Mouse (Mus musculus) kidney, postnatal 4 days (tissue): ENCODE results near the gene Apold1.

ENCODE experiments used
- DNase-seq, 2 experiments: peaks; one replicate each; pipeline ENCODE4 v3.0.0; 2021; ENCODE audit warnings: mixed read lengths in 2 of 2

Gene Apold1

DNA sequence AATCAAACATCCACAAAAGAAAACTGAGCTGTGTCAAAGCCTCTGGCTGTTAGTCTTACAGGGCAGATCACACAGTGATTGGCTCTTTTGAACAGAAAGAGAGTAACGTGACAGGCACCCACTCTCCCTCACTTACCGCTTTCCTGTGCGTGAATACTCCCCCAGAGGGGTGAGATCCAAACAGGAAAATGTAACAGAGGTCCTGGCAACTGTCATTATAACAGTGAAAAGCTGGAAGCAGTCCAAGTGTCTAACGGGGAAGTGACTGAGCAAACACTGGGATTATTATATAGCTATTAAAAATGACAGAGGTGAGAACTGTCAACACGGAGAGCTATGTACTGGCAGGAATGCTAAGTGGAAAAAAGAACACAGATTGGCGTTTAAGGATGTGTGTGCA lies 4.9 kb upstream of the Apold1 start:
- DNase-seq = no peak

DNA sequence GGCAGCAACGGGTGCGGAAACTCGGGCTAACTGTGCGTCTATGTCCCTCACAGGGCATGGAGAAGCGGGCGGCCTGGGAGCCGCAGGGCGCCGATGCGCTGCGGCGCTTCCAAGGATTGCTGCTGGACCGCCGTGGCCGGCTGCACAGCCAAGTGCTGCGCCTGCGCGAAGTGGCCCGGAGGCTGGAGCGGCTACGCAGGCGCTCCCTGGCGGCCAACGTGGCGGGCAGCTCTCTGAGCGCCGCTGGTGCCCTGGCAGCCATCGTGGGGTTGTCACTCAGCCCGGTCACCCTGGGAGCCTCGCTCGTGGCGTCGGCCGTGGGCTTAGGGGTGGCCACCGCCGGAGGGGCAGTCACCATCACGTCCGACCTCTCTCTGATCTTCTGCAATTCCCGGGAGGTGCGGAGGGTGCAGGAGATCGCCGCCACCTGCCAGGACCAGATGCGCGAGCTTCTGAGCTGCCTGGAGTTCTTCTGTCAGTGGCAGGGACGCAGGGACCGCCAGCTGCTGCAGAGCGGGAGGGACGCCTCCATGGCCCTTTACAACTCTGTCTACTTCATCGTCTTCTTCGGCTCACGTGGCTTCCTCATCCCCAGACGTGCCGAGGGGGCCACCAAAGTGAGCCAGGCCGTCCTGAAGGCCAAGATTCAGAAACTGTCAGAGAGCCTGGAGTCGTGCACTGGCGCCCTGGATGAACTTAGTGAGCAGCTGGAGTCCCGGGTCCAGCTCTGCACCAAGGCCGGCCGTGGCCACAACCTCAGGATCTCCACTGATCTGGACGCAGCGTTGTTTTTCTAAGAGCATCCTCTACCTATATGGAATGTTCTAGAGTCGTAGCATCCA lies 2.2 kb downstream of the Apold1 start:
- DNase-seq = peak; percentile 95 to 97

DNA sequence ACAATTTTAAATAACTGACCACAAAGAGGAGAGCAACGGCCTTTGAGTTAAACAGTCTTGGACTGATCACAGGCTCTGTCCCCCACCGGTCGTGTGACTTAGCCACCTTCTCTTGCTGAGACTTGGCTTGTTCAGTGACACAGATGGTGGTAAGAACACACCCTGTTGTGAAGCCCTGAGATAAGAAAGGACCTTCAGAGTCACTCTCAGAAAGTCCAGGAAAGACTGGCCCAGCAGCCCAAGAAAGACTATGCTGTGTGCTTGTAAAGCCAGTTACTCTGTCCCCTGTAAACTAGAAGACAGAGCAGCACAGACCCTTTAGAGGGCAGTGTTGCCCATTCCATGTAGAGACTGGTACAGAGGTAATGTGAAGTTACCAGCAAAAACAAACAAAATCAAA lies 3.2 kb downstream of the Apold1 start:
- DNase-seq = peak; percentile 49 to 63

DNA sequence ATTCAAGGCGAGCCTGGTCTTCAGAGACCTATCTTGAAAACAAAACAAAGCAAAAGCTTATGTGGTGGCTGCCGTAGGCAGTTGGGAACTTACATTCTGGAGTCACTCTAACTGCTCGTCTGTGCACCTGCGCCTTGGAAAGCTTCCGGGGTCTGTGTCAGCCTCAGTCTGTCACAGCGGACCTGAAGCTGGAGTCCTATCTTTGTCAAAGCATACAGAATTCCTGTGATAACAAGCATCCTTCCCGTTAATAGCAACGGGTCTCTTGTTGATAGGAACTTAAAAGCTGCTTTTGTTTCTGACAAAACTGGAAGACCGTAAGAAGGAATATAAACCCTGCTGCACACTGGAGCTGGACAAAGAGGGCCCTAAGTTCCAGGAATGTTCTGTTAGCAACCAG lies 6.9 kb downstream of the Apold1 start:
- DNase-seq = no peak

DNA sequence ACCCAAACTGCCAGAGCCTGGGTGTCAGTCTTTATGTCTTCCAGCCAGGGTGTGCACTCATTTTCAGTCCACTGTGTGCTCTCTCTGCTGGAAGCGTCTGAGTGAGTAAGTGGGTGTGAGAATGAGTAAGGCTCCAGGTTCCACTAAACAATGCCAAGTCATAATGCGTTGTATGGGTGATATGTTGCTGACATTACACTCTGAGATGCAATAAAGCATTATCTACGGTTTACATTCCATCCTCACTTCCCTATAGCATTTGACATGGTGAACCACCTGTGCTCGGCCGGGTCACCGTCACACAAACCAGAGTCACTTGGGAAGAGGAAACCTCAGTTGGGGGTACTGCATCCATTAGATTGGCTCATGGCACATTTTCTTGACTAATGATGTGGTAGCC lies 9.2 kb downstream of the Apold1 start:
- DNase-seq = no peak

DNA sequence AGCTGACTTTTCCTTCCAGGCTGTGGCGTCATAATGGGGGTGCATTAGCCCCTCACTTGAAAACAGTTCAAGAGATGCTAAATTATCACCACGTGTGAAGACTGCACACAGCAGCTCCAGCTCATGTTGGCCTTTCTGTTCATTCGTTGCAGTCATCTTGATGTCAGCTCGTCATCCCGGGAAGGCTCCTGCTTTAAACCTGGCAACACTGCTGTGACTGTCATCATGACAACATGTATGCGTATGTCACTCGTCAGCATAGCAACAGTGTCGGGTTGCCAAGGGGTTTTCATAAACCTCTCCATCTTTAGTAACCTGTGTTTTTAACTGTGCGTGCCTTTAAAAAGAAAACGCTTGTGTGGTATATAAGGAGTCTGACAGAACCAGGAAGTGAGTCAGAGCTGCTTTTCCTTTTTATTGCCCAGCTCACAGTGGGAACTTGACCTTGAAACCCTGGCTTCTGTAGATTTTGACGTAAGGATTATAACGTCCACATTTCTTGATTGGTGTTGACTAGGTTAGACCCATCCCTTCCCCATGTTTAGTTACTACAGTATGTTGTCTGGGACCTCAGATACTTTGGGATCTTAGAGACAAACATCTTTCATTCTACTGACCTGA lies 12.6 kb downstream of the Apold1 start:
- DNase-seq = no peak

DNA sequence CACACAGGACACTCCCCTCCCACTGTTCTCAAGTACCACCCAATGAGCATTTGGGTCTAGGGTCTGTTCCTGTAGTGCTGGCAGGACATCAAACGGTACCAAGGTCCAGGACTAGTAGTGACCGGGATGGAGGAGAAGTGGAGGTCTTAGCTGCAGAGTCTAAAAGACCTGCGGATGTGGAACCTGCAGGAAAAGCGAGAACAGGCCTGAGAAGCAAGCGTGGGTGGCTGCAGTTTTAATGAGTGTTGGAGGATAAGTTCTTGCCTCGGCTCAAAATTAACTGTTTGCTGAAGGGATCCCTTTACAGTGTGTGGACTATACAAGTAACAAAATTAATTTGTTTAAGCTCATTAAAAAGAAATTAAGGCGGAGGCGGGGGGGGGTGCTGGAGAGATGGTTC lies 13.5 kb downstream of the Apold1 start:
- DNase-seq = no peak

DNA sequence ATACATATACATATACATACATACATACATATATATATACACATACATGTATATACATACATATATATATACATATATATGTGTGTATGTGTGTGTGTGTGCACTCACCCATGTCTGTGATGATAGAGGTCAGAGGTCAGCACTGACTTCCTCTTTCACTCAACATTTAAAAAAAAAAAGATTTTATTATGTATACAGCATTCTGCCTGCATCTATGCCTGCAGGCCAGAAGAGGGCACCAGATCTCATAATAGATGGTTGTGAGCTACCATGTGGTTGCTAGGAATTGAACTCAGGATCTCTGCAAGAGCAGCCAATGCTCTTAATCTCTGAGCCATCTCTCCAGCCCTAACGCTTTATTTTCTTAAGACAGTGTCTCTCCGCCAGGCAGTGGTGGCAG lies 15.4 kb downstream of the Apold1 start:
- no peak for DNase-seq

DNA sequence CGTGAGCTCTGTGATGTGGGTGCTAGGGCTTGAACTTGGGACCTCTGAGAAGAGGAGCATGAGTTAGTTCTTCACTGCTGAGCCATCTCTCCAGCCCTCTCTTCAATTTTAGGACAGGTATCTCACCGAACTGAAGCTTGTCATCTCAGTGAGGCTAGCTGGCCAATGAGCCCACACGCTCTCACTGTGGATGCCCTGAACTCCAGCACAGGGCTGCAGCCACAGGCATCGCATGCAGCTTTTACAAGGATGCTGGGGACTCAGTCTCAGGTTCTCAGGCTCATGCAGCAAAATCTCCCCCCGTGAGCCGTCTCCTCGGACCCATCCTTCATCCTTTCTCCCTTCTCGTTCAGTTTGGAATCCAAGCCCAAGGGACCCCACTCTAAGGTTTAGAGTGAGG lies 16.6 kb downstream of the Apold1 start:
- no peak for DNase-seq

DNA sequence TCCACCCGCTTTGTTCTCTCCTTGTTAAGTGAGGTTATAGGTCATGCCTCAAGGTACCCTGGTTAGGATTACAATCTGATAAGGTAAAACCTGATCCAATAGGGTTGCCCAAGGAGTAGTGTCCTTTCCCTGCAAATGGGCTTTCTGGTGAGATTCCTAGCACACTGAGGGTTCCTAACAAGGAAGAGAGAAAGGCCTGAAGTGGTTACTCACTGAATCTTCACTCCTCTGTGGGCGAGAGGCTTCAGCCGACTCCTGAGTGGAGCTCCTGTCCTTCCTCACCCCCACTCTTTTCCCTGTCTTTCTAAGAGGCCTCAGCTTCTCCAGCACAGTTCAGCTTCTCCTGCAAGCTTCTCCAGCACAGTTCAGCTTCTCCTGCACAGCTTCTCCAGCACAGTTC lies 17.3 kb downstream of the Apold1 start:
- DNase-seq = no peak

DNA sequence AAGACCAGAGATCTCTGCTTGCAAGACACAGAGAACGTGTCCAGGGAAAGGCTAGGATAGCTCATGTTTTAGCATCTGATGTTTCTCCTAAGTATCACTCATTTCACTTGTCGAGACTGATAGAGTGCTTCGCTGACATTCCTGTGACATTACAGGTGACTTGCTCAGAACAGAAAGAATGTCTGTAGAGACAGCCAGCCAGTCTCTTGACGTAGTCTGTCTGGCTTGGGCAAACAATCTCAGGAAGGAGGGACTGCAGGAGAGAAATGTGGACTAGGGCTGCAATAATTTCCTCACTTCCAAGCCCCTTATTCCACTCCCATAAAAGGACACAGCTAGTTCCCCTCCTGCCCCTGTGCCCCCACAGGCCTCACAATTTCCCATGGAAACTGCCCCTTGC lies 18.8 kb downstream of the Apold1 start:
- no peak for DNase-seq

DNA sequence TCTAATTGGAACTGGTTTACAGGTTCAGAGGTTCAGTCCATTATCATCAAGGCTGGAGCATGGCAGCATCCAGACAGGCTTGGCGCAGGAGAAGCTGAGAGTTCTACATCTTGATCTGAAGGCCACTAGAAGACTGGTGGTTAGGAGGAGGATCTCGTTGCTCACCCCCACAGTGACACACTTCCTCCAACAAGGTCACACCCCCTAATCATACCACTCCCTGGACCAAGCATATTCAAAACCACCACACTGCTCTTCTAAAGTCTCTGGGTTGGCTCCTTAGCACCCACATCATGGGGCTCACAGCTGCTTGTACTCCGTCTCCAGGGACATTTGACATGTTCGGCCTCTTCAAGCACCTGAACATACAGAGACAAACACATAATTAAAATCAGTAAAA lies 20.5 kb downstream of the Apold1 start:
- no peak for DNase-seq

DNA sequence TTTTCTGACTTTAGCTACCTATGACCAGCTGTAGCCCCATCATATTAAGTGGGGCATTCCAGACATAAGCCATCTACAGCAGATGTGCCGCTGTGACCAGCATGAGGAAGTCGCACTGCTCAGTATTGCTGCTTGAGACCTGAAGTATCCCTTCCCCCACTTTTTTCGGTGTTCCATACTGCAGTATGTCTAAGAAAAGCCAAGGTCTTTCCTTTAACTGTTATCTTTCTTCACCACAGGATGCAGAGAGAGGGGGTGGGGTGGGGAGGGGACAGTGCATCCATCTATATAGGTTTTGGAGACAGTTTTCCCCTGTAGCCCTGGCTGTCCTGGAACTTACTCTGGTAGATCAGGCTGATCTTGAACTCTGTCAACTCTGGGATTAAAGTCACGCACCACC lies 24.9 kb downstream of the Apold1 start:
- no peak for DNase-seq

DNA sequence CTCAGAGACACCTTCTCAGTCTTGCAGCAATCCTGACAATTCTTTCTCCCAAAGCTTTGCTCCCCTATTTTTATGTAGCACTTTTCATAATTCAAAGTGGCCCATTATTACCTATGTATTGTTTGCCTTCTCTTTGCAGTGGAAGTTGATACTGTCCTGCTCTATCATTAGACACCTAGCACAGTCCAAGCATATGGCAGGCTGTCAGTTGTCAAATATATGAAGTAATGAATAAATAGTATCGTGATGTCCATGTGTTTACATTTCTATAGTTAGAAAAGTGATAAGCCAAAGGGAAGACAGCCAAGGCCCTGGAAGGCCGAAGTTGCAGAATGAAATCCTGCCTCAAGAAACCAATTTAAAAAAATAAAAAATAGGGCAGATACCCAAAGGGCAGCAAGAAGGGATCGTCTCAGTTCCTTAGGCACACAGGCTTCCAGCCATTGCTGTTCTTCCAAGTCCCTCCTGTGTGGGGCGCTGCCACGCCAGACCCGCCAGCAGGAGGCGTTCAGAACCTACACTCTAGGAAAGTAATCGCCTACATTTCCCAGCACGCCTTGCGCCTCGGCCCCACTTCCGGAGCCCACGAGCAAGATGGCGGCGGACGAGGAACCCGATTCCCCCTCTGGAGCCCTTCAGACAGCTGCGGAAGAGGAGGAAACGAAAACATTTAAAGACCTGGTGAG lies 29.7 kb downstream of the Apold1 start, which contains the start of gene Ddx47:
TSS of gene Ddx47 (plus strand) at position 565 of the 686 bp plus-strand sequence.
- peak; percentile 97 for DNase-seq

DNA sequence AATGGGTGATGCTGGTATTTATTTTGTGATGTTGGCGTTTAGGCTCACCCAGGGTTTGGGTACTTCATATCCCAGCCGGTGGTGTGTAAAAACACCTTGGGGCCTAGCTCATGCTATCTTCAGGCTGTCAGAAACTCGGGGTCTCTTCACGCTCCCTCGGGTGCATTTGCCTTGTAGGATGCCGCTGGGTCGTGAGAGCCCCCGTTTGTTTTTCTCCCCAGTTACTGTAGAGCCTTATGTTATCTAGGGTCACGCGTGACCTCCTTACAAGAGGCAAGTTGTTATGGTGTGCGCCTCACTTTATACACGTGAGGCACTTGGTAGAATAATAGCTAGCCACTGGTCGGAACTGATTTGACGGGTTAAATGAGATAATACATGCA lies 30.2 kb downstream of the Apold1 start:
- no peak for DNase-seq

DNA sequence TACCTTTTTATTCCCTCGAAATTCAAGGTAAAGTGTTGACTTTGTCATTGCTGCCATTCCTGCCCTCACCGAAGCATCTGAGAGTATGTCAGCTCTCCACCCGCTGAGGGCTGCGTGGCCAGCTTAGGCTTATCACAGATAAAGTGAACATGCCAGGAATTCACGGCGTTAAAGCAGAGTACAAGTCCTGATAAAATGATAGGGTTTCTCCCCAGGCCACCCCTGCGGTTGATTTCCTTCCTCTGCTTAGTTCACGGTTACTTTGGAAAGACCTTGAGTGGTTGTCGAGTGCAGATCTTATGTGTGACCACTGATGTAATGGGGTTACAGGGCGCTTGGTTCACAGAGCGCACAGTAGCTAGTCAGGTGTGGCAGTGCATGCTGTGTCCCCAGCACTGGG lies 35.7 kb downstream of the Apold1 start:
- DNase-seq = no peak

DNA sequence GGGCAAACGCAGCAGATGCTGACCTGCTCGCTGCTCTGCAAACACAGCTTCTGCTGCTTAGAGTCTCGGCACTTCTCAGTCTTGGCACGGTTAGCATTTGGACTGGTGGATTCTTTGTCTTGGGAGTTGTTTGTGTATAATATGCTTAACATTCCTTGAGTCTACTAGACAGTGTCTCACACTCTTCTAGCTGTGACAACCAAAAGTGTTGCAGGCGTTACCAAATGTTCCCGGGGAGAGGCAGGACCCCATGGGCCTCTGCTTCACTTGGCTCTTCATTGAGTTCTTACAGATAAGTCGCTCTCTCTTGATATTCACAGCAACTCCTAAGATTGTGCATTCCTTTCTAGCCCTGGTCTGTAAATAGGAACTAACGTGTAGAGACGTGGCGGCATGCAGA lies 38.0 kb downstream of the Apold1 start:
- DNase-seq = no peak

DNA sequence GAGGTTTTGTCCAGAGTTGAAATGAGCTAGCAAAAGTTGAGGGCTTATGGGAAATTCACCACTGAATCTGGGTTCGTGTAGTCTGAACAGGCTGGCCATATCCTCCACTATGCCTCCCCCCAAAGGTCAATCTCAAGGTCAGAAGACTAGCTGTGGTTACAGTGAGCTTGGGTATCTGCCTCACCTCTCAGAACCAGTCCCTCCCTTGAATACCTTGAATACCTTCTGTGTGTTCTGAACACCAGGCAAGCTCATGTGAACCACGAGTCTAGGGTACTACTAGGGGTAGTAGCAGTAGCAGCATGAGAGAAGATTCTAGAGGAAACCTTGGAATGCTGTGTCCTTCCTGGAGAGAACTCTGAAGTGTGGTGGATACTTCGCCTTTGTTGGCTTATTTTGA lies 40.1 kb downstream of the Apold1 start:
- DNase-seq = no peak

DNA sequence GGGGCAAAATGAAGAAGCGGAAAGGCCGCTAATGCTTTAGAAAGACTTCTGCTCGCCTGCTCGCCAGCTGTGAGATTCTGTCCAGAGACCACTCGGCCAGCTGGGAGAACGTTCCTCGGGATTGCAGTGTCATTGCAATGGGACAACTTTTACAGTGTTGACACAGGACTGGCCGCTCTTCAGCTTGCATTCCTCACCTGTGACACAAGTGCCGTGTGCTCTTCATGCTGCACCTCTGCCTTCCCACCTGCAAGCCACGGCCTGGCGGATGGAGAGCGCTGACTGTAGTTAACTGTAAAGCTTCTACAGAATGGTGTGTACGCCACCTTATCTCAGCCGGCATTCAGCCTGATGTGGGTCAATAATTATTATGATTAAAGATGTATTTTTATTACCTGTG lies 41.9 kb downstream of the Apold1 start:
- DNase-seq = no peak

DNA sequence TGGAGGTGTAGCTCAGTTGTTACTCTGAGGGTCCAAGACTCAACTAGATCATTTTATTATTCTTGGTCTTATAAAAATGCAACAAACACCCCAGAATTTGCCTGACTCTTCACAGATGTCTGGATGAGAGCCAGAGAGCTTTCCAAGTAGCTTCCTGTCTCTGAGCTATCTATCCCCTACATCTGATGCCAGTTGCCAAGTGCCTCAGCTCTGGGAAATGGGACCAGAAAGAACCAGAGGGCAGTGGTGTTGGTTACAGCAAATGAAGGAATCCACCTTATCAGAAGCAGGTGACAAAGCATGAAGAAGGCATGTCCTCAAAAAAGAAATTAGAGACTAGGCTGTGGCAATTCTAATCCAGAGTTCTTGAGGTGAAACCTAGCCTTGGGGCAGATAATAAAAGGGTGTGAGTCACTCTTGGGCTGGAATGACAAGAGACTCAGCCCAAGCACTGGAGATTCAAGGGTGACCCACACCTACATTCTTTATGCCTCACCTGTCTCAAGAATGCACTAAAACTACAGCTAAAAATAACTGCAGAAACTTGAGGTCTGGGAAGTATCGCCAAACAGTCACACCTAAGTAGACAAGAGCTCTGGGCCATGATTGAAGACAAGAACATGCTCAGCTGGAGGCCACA lies 43.4 kb downstream of the Apold1 start:
- no peak for DNase-seq

DNA sequence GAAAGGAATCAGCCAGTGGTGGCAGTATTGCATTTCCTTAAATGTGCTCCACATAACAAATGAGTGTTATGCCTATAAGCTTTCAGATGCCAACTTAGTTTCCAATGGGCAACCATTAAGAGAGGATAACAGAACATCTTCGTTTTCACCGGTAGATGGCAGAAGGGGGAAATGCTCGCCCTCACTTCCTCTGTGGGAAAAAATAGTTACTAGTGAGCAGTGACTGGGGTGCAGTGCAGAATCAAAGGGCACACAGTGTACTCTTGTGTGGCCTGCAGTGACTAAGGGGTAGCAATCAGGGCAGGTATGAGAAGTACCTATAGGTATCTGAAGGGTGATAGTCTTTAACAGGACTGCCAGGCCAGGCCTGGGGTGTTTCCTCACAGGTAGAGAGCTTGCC lies 44.7 kb downstream of the Apold1 start:
- DNase-seq = peak; percentile 18 to 38

DNA sequence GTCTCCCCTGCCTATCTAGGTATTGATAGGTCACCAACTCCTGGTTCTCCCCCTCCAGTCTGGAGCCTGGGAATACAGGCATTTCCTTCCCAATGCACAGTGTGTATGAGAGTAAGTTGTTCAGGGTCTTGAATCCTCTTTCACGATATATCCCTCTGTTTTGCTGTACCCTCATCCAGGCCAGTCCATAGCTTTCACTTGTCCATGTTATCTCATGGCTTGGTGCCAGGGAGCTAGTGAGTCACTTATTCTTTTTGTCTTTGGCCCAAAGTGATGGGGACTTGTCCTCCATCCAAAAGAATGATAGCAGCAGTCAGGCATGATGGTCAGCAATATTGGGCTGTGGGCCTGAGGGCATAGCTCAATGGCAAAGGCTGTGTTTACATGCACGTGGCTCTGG lies 45.2 kb downstream of the Apold1 start:
- DNase-seq = peak in 1 of 2 experiments; percentile 13

DNA sequence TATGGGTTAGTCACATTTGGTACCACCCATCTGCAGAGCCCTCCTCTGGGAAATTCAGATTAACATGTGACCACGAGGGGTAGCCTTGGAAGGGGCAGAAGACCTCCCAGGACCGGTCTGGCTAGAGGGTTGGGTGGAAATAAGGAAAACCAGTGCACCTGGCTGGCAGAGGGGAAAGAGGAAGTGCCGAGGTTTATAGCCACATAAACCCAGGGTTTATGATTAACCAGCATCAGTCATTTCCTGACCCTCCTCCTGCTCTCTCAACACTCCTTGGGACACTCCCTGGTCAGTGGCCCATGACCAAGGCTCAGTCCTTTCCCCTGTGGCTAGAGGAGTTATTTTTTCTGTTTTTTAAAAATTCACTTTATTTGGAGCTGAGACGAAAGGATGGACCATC lies 47.7 kb downstream of the Apold1 start:
- peak; percentile 48 to 64 for DNase-seq
